Mouse (Mus musculus): ENCODE measurements around the gene Hdgf.

Hdgf gene

DNA sequence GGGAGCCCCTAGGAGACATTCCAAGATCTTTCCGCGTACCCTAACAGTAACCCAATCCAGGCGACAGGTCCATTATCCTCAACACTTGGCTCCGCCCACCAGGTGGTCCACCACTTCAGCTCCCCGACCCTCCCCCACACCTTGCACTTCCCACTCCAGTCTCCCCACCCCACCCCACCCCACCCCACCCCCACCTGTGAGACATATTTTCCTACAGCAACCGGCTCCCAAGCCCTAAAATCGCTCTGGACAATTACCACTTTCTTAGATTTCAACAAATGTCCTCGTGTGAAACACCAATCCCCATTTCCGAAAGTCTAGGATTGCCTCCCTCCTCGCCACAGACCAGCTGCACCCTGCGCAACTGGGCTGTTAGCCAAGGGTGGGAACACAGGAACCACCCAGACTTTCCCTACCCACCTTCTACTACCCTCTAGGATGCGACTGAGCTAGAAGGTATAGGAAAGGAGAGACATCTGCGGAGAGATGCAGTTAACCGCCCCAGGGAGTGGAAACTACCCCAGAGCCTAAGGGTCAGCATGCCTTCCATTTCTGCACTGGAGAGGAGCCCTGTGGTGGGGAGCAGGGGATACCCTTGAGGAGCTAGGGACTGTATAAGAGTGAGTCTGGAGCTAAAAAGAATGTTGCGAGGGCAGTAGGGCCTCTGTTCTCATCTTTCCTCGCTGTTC lies 43.3 kb downstream of the Hdgf start:
- no peak for TF ChIP-seq GATA4 (IDR thresholded peaks at IDR 0.05; ENCODE audit: insufficient replicate concordance, low read length)

DNA sequence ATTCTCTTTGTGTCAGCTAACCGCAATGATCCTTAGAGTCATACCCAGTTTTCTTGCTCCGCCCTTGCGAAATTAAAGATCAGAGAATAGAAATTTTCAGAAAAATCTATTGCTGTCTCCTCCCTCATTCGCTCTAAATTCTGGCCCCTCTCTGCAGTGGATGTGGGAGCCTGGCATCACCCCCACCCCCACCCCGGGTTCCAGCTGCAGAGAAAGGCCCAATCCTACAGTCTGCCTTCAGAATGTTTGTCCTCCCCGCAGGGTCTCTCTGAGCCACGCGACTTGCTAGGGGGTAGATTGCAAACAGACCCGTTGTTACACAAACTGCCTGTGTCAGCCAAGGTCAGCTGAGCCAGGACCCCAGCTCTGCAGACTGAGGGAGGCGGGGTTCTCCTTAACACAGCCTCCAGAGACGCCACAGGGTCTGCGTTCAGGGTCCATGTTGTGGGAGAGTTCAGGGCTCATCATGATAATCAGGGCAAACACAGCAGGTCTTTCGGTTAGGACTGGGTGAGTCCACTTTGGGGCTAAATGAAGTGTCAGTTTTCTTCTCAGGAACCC lies 43.9 kb downstream of the Hdgf start:
- no peak for TF ChIP-seq GATA4 (IDR thresholded peaks at IDR 0.05; ENCODE audit: insufficient replicate concordance, low read length)

DNA sequence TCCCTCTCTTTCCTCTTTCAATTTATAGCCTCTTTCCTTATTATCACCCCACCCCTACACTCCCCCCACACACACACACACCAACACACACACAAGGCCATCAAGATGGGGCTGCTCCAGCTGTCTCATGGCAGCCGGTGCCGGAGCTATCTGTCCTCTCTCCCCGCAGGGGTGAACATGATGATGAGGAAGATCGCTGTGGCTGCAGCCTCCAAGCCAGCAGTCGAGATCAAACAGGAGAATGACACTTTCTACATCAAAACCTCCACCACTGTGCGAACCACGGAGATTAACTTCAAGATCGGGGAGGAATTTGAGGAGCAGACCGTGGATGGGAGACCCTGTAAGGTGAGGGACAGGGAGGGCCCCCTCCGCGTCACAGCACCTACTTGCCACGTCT lies 45.8 kb downstream of the Hdgf start:
- no peak for TF ChIP-seq GATA4 (IDR thresholded peaks at IDR 0.05; ENCODE audit: insufficient replicate concordance, low read length)

DNA sequence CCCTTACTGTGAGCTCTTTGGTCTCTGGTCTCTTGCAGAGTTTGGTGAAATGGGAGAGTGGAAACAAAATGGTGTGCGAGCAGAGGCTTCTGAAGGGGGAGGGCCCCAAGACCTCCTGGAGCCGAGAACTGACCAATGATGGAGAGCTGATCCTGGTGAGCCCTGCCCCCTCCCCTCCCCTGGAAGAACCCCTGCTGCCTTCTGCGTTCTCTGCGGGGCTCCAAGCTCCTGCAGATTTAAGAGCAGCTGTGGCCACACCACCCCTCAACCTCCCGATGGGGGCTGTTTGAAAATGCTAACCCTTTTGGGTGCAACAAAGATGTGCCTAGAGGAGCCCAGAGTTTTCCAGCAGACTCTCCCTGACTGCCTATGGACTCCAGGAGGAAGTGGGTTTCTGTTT lies 46.3 kb downstream of the Hdgf start:
- no peak for TF ChIP-seq GATA4 (IDR thresholded peaks at IDR 0.05; ENCODE audit: insufficient replicate concordance, low read length)

- TF ChIP-seq GATA4 (IDR thresholded peaks at IDR 0.05; ENCODE audit: insufficient replicate concordance, low read length): no peak
Observed at GRCm38 (mm10) chr3:87958056-87958455, 51.9 kb downstream of the Hdgf start.

DNA sequence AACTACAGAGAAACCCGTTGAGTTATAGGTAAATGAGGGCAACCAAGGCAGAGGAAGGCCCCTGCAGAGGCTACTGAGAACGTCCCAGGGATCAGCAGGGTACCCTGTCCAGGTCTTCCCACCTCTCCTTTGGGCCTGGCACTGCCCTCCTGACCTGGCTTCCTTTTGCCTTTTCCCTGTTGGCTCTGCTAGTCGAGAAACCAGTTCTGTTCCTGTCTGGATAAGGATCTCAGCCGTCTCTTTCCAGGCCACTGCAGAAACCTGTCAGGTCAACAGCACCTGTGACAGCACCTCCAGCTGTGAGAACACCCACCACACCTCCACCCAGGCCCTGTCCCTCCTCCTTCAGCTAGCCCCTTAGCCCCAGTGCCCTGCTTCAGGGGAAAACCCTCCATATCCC lies 52.4 kb downstream of the Hdgf start:
- no peak for TF ChIP-seq GATA4 (IDR thresholded peaks at IDR 0.05; ENCODE audit: insufficient replicate concordance, low read length)

- no peak for TF ChIP-seq GATA4 (IDR thresholded peaks at IDR 0.05; ENCODE audit: insufficient replicate concordance, low read length)
Observed at GRCm38 (mm10) chr3:87958967-87959366, 52.8 kb downstream of the Hdgf start.

- TF ChIP-seq GATA4 (IDR thresholded peaks at IDR 0.05; ENCODE audit: insufficient replicate concordance, low read length): no peak
Observed at GRCm38 (mm10) chr3:87959371-87959770, 53.2 kb downstream of the Hdgf start.

DNA sequence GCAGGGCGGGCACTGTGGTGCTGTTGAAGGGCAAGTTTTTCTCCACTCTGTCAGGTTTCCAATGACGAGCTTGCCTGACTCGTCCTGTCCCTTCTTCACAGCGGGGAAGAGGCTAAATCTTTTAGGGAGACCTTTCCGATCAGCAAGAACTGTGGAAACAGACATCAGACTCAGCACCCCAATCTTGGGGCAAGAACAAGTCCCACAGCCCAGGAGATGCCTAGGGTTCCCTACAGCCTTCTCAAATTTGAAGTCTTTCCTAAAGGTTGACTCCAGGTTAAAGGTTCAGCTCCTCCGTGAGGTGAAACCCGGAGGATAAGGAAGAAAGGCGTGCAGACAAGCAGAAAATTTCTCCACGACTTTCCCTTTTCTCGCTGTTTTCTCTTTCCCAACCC lies 54.1 kb downstream of the Hdgf start:
- TF ChIP-seq GATA4 (IDR thresholded peaks at IDR 0.05; ENCODE audit: insufficient replicate concordance, low read length): no peak

DNA sequence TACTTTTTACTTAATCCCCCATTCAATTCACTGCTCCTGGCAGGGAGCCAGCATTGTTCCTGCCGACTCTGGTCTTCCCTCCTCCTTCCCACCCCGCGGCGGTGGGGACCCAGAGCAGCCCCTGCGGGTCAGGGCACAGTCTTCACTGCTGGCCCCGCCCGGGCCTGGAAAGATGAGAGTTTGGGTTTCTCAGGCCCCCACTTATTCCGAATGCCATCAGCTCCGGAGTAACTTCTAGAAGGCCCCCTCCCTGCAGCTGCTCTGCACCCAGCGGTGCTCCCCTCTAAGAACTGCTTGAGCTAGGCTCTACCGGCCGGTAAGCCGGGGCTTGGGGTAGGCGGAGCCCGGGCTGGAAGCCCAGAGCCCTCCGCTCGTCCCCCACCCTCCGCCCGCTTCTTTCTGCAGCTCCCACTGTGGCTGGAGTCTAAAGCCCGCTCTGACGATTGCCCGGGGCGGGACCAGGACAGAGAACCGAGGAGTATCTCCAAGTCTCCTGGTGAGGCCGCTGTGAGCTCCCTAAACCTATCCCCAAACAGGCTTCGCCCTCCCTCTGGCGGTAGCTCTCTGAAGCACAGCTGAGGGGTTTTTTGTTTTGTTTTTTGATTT lies 54.6 kb downstream of the Hdgf start:
- TF ChIP-seq GATA4 (IDR thresholded peaks at IDR 0.05; ENCODE audit: insufficient replicate concordance, low read length): no peak

Measured in liver, adult (tissue).